Mouse (Mus musculus): ENCODE results near the gene Grm2.

DNA sequence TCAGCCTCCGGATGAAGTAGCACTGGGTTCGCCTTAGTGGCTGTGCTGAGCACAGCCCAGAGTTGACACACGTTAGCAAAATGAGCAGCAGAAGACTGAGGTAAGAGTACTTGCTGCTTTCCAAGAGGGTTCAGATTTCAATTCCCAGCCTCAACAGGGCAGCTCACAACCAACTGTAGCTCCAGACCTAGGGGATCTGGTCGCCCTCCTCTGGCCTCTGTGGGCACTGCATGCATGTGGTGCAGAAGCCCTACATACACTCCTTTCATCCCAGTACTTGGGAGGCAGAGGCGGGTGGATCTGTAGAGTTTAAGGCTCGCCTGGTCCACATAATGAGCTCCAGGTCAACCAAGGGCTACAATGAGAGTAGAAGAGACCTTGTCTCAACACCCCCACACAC is 12.1 kb downstream of the Grm2 start:
- TF ChIP-seq CTCF (IDR thresholded peaks at IDR 0.05; ENCODE audit: low read depth, low read length) = peak; percentile 67
- TF ChIP-seq POLR2A (IDR thresholded peaks at IDR 0.05; ENCODE audit: insufficient read depth, low read length) = no peak
- no peak for TF ChIP-seq EP300 (IDR thresholded peaks at IDR 0.05; ENCODE audit: insufficient read depth, low read depth, low read length)
